Mouse (Mus musculus) liver, embryonic 15.5 days (tissue): Measurements from ENCODE around the gene Ficd. TPM values are rescaled to one million over a fixed set of nuclear protein-coding genes. Genes with fewer than 3 reads are reported as not detected.

Experiments used
- ATAC-seq: fragments of 200-750 bp; cut with Nextera tagmentation; 2 replicates; pipeline ENCODE4 v1.8.0; 2017; ENCODE audit warnings: moderate number of reproducible peaks, mild to moderate bottlenecking, moderate library complexity; ENCODE audit not compliant: insufficient read depth
- H3K27ac ChIP-seq: fragments of 300-500 bp; sonication (generic); replicated peaks from 2 replicates; pipeline ENCODE4 v1.5.1; 2015; ENCODE audit warnings: mild to moderate bottlenecking, inconsistent platforms
- H3K27me3 ChIP-seq: fragments of 300-500 bp; sonication (generic); 2 replicates; pipeline ENCODE4 v1.6.1; 2015; ENCODE audit warnings: mild to moderate bottlenecking, inconsistent platforms
- H3K36me3 ChIP-seq: fragments of 300-500 bp; sonication (generic); replicated peaks from 2 replicates; pipeline ENCODE4 v1.6.1; 2015; ENCODE audit warnings: moderate library complexity, mild to moderate bottlenecking, inconsistent platforms
- H3K4me1 ChIP-seq: fragments of 300-500 bp; sonication (generic); replicated peaks from 2 replicates; pipeline ENCODE4 v1.6.1; 2015; ENCODE audit warnings: inconsistent platforms
- H3K4me2 ChIP-seq: fragments of 300-500 bp; sonication (generic); 2 replicates; pipeline ENCODE4 v1.6.1; 2015; ENCODE audit warnings: moderate library complexity, mild to moderate bottlenecking, inconsistent platforms
- H3K4me3 ChIP-seq: fragments of 300-500 bp; sonication (generic); replicated peaks from 2 replicates; pipeline ENCODE4 v1.5.1; 2015; ENCODE audit warnings: mild to moderate bottlenecking, inconsistent platforms
- H3K9ac ChIP-seq: fragments of 300-500 bp; sonication (generic); 2 replicates; pipeline ENCODE4 v1.6.1; 2015; ENCODE audit warnings: moderate library complexity, mild to moderate bottlenecking, inconsistent platforms
- H3K9me3 ChIP-seq: fragments of 300-500 bp; sonication (generic); replicated peaks from 2 replicates; pipeline ENCODE4 v1.6.1; 2016; ENCODE audit warnings: inconsistent platforms
- WGBS: fragments of 180-500 bp; shearing (Covaris S2); methylation state at CpG from one replicate; pipeline ENCODE4 v1.1.7; 2015; ENCODE audit warnings: mixed read lengths; ENCODE audit not compliant: insufficient replicate concordance; 5-methylcytosine and 5-hydroxymethylcytosine counted together
- polyA plus RNA-seq: library from polyadenylated mRNA; unstranded; fragments of >200 nt; fragmentation: Nextera tagmentation; extraction: Ambion mirVana; gene quantifications from 2 replicates; pipeline ENCODE4 v1.2.1, GENCODE M21; 2015

Ficd gene
- polyA plus RNA-seq, 1 experiment from 2014 or later: 2.6 TPM

- Histone ChIP-seq H3K4me3 (no peak overlapping the region), H3K4me2 (no peak overlapping the region), H3K36me3 (no peaks in the 10 kb centered on the region), H3K27ac (no peak overlapping the region), H3K27me3 (peaks cover 16% of the 10 kb centered on the region), H3K9me3 (no peaks in the 10 kb centered on the region), H3K9ac (no peak overlapping the region), H3K4me1 (peaks cover 25% of the 10 kb centered on the region)
- WGBS: 21% methylated on average over 5 of the region's 5 CpGs
- ATAC-seq: no peak
Observed at GRCm38 (mm10) chr5:113786985-113787384, 51.4 kb downstream of the Ficd start.

DNA sequence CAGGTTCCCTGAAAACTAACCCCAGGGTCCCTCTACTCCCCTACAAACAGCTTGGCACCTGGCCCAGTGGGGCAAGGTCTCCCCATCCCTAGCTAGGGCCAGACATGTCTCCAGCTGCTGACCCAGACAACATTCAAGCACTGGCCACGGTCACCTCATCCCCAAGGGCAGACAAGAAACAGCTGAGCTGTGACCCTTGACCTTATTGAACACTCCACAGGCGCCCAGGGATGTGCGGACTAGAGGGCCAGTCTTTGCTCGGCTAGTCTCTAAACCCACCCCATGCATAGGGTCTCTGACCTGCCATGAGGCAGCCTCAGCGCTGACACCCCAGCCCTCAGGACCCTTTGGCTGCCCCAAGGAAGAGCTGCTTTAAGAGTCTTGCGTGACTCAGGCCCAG is 53.0 kb downstream of the Ficd start:
- Histone ChIP-seq H3K27ac (no peak overlapping the region), H3K9ac (no peak overlapping the region), H3K4me2 (no peak overlapping the region), H3K27me3 (peaks cover 2% of the 10 kb centered on the region), H3K4me1 (peaks cover 25% of the 10 kb centered on the region), H3K36me3 (no peaks in the 10 kb centered on the region), H3K4me3 (no peak overlapping the region), H3K9me3 (no peaks in the 10 kb centered on the region)
- no peak for ATAC-seq
- 46% methylated on average over 6 of the region's 6 CpGs for WGBS

- no peak overlapping the region for H3K9ac ChIP-seq
- no peaks in the 10 kb centered on the region for H3K27me3 ChIP-seq
- H3K9me3 ChIP-seq: no peaks in the 10 kb centered on the region
- H3K4me3 ChIP-seq: no peak overlapping the region
- H3K36me3 ChIP-seq: no peaks in the 10 kb centered on the region
- no peak for ATAC-seq
- 53% methylated on average over 7 of the region's 7 CpGs for WGBS
- no peak overlapping the region for H3K27ac ChIP-seq
- H3K4me1 ChIP-seq: peaks cover 25% of the 10 kb centered on the region
- H3K4me2 ChIP-seq: no peak overlapping the region
Observed at GRCm38 (mm10) chr5:113789075-113789788, 53.6 kb downstream of the Ficd start.

Other genes starting within 250 kb of the Ficd start
- 0.03 and 0.15 TPM in 2 replicates for gene Wscd2, start 245.5 kb upstream of the Ficd start, polyA plus RNA-seq
- gene Cmklr1, start 85.4 kb upstream of the Ficd start, polyA plus RNA-seq: 1.7 and 1.9 TPM in 2 replicates
- gene 1700069L16Rik, start 11.0 kb upstream of the Ficd start, polyA plus RNA-seq: not detected in 2 replicates
- 17.5 and 20.7 TPM in 2 replicates for gene Sart3, start 36.7 kb downstream of the Ficd start, polyA plus RNA-seq
- 79.1 and 85.3 TPM in 2 replicates for gene Iscu, start 36.9 kb downstream of the Ficd start, polyA plus RNA-seq
- gene Tmem119, start 64.7 kb downstream of the Ficd start, polyA plus RNA-seq: 4.0 and 4.2 TPM in 2 replicates
- 13.2 and 15.3 TPM in 2 replicates for gene Selplg, start 96.8 kb downstream of the Ficd start, polyA plus RNA-seq
- 38.6 and 43.4 TPM in 2 replicates for gene Coro1c, start 173.0 kb downstream of the Ficd start, polyA plus RNA-seq